Mouse (Mus musculus) testis, adult 2 months (tissue): ENCODE data around the gene Tspan5. TPM values are rescaled to one million over a fixed set of nuclear protein-coding genes. Genes with fewer than 3 reads are reported as not detected.

Source experiments
- H3K27ac ChIP-seq: fragments of 200-500 bp; 2 replicates; pipeline ENCODE4 v1.5.1; 2012; ENCODE audit warnings: low read depth, low read length; ENCODE audit not compliant: control insufficient read depth, insufficient read depth
- H3K27me3 ChIP-seq: fragments of 200-500 bp; 2 replicates; pipeline ENCODE4 v1.6.1; 2012; ENCODE audit warnings: mild to moderate bottlenecking, low read length, moderate library complexity; ENCODE audit not compliant: control insufficient read depth, insufficient read depth
- H3K36me3 ChIP-seq: fragments of 200-500 bp; 2 replicates; pipeline ENCODE4 v1.6.1; 2012; ENCODE audit warnings: mild to moderate bottlenecking, low read length; ENCODE audit not compliant: control insufficient read depth, insufficient read depth
- H3K4me1 ChIP-seq: fragments of 200-500 bp; 2 replicates; pipeline ENCODE4 v1.6.1; 2012; ENCODE audit warnings: low read length; ENCODE audit not compliant: control insufficient read depth, insufficient read depth
- H3K4me3 ChIP-seq: fragments of 200-500 bp; 2 replicates; pipeline ENCODE4 v1.5.1; 2012; ENCODE audit warnings: low read depth, mild to moderate bottlenecking, low read length, moderate library complexity, mixed read lengths; ENCODE audit not compliant: control insufficient read depth
- CTCF ChIP-seq: fragments of 200-500 bp; IDR thresholded peaks from 2 replicates; pipeline ENCODE4 v1.5.1; 2012; ENCODE audit warnings: low read depth, mild to moderate bottlenecking, inconsistent platforms, low read length, moderate library complexity; ENCODE audit not compliant: control insufficient read depth, insufficient read depth, insufficient replicate concordance
- POLR2A ChIP-seq: fragments of 200-500 bp; IDR thresholded peaks from 2 replicates; pipeline ENCODE4 v1.6.1; 2012; ENCODE audit warnings: low read depth, mild to moderate bottlenecking, inconsistent platforms, low read length, moderate library complexity; ENCODE audit not compliant: control insufficient read depth
- polyA plus RNA-seq: library from polyadenylated mRNA; depleted of rRNA; stranded (reverse); fragments of >200 nt; gene quantifications from 2 replicates; pipeline ENCODE4 v1.2.3, GENCODE M21; 2012

Gene Tspan5
- polyA plus RNA-seq, 1 experiment, result 27.9 TPM

DNA sequence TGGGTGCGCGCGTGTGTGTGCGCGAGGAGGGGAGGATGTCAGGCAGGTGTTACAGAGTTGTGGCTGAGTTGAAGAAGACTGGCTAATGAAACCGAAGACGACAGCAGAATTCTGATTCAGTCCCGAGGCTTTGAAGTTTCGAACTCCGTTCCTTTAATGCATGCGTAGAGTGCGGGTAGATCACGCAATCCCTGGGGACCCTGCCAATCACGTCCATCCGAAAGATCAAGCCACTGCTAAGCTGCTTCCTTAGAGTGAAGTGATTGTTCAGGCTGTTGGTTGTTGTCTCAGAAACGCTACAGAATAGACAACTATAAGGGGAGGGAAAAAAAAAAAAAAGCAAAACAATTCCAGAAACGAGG is 46.5 kb downstream of the Tspan5 start:
- no peak overlapping the region for H3K27ac ChIP-seq
- no peak overlapping the region for H3K4me3 ChIP-seq
- peaks cover 7% of the 10 kb centered on the region for H3K4me1 ChIP-seq
- H3K27me3 ChIP-seq, result no peaks in the 10 kb centered on the region
- H3K36me3 ChIP-seq, result no peaks in the 10 kb centered on the region
- TF ChIP-seq POLR2A, result no peak
- no peak for TF ChIP-seq CTCF

- Histone ChIP-seq H3K4me3 (no peak overlapping the region), H3K36me3 (no peaks in the 10 kb centered on the region), H3K27me3 (no peaks in the 10 kb centered on the region), H3K27ac (no peak overlapping the region), H3K4me1 (peaks cover 4% of the 10 kb centered on the region)
- no peak for TF ChIP-seq CTCF
- TF ChIP-seq POLR2A, result no peak
These were observed 47.3 kb downstream of the Tspan5 start for GRCm38 (mm10) chr3:138789275-138789674.

DNA sequence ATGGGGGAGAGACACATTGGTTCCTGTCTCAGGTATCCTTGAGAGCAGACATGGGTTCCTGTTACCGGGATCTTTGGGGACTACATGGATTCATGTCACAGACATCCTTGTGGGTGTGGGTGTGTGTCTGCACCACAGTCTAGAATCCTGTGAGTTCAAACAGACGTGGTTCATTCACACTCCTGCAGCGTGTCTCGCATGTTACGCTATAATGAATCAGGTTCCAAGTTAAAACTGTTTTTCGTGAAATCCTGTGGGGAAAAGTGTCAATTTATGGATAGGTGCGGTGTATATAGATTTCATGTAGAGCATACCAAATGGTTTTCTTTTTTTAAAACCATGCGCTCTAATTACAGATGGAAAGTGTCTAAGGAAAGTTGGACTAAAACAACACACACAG is 52.5 kb downstream of the Tspan5 start:
- no peak overlapping the region for H3K4me3 ChIP-seq
- H3K36me3 ChIP-seq, result no peaks in the 10 kb centered on the region
- no peaks in the 10 kb centered on the region for H3K27me3 ChIP-seq
- no peaks in the 10 kb centered on the region for H3K4me1 ChIP-seq
- no peak overlapping the region for H3K27ac ChIP-seq
- TF ChIP-seq POLR2A (no peak), CTCF (no peak)

GRCm38 (mm10) chr3:138795951-138796350 is 54.0 kb downstream of the Tspan5 start:
- Histone ChIP-seq H3K27ac (no peak overlapping the region), H3K4me1 (no peaks in the 10 kb centered on the region; the same call in 1 of the 2 replicates), H3K4me3 (no peak overlapping the region), H3K36me3 (no peaks in the 10 kb centered on the region), H3K27me3 (no peaks in the 10 kb centered on the region)
- no peak for TF ChIP-seq POLR2A
- no peak for TF ChIP-seq CTCF

DNA sequence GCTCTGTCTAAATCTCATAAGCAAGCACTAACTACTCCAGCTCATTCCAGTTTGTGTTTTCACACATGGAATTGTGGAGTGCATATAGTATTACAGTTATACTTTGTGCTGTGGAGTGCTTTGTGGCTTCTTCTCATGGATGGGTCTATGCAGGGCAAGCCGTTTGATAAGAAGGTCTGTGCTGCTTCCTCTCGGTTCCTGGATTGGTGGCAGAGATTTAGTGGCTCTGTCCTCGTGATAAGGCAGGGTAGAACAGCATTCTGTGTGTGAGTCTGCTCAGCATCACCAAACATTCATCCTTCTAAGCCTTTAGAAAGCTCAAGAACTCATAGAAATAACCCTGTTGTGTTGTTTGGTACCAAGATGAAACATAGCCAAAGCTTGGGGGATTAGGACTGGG is 54.6 kb downstream of the Tspan5 start:
- Histone ChIP-seq H3K27ac (no peak overlapping the region), H3K36me3 (no peaks in the 10 kb centered on the region), H3K4me1 (no peaks in the 10 kb centered on the region; the same call in 1 of the 2 replicates), H3K27me3 (no peaks in the 10 kb centered on the region), H3K4me3 (no peak overlapping the region)
- no peak for TF ChIP-seq POLR2A
- TF ChIP-seq CTCF, result no peak

DNA sequence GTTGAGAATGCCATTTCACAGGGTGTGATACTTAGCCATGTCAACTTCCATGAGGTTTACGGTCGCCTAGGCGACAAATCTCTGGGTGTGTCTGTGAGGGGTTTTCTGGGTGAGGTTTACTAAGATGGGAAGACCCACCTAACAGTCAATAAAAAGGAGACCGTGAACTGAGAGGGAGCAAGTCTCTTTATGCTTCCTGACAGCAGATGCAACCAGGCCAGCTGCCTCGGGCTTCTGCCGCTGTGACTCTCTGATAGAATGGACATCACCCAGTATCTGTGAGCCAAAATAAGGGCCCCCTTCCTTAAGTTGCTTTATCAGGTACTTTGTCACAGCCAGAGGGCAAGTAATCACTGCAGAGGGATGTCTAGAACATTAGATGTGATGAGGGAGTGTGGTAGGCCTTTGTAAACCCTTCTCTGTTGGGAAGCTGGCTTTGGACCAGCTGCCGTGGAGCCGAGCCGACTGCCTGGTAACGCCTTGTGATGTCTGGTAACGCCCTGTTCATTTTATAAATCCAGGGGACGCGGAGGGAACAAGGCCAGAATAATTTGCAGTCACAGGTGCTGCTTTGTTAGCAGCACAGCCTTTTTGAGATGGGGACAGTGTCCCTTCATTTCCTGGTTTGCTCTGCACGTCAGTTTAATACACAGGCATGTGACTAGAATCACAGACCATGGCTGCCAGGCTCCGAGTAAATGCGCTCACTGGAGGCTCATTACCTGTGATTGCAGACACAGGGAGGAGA is 58.8 kb downstream of the Tspan5 start:
- Histone ChIP-seq H3K4me3 (no peak overlapping the region), H3K27ac (no peak overlapping the region), H3K27me3 (no peaks in the 10 kb centered on the region), H3K36me3 (no peaks in the 10 kb centered on the region), H3K4me1 (peaks cover 2% of the 10 kb centered on the region)
- TF ChIP-seq CTCF (no peak), POLR2A (no peak)

GRCm38 (mm10) chr3:138801661-138802060 is 59.7 kb downstream of the Tspan5 start:
- Histone ChIP-seq H3K27me3 (no peaks in the 10 kb centered on the region), H3K27ac (no peak overlapping the region), H3K4me1 (peaks cover 2% of the 10 kb centered on the region), H3K4me3 (no peak overlapping the region), H3K36me3 (no peaks in the 10 kb centered on the region)
- no peak for TF ChIP-seq CTCF
- no peak for TF ChIP-seq POLR2A
